Mouse (Mus musculus) limb, embryonic 15.5 days (tissue): ENCODE measurements around the gene Lypd6. TPM values are rescaled to one million over a fixed set of nuclear protein-coding genes. Genes with fewer than 3 reads are reported as not detected.

Experiments used
- ATAC-seq: fragments of 200-750 bp; cut with Nextera tagmentation; 2 replicates; pipeline ENCODE4 v1.8.0; 2017; ENCODE audit warnings: low read depth, moderate TSS enrichment; ENCODE audit not compliant: insufficient number of reproducible peaks, low FRiP score, low TSS enrichment
- H3K27ac ChIP-seq: fragments of 300-500 bp; sonication (generic); 2 replicates; pipeline ENCODE4 v1.5.1; 2015; ENCODE audit warnings: moderate library complexity, mild to moderate bottlenecking, inconsistent platforms
- H3K27me3 ChIP-seq: fragments of 300-500 bp; sonication (generic); 2 replicates; pipeline ENCODE4 v1.6.1; 2015; ENCODE audit warnings: inconsistent platforms
- H3K36me3 ChIP-seq: fragments of 300-500 bp; sonication (generic); 2 replicates; pipeline ENCODE4 v1.6.1; 2015; ENCODE audit warnings: inconsistent platforms
- H3K4me1 ChIP-seq: fragments of 300-500 bp; sonication (generic); 2 replicates; pipeline ENCODE4 v1.6.1; 2015; ENCODE audit warnings: inconsistent platforms
- H3K4me2 ChIP-seq: fragments of 300-500 bp; sonication (generic); 2 replicates; pipeline ENCODE4 v1.6.1; 2015; ENCODE audit warnings: mild to moderate bottlenecking, inconsistent platforms
- H3K4me3 ChIP-seq: fragments of 300-500 bp; sonication (generic); 2 replicates; pipeline ENCODE4 v1.5.1; 2015; ENCODE audit warnings: mild to moderate bottlenecking, inconsistent platforms
- H3K9ac ChIP-seq: fragments of 300-500 bp; sonication (generic); 2 replicates; pipeline ENCODE4 v1.6.1; 2015; ENCODE audit warnings: inconsistent platforms
- H3K9me3 ChIP-seq: fragments of 300-500 bp; sonication (generic); 2 replicates; pipeline ENCODE4 v1.6.1; 2016; ENCODE audit warnings: inconsistent platforms
- WGBS: fragments of 180-500 bp; shearing (Covaris S2); methylation state at CpG from one replicate; pipeline ENCODE4 v1.1.7; 2015; 5-methylcytosine and 5-hydroxymethylcytosine counted together
- polyA plus RNA-seq: library from polyadenylated mRNA; unstranded; fragments of >200 nt; fragmentation: Nextera tagmentation; extraction: Ambion mirVana; gene quantifications from 2 replicates; pipeline ENCODE4 v1.2.1, GENCODE M21; 2015

Lypd6 gene
- polyA plus RNA-seq = 12.6 and 13.2 TPM in 2 replicates

DNA sequence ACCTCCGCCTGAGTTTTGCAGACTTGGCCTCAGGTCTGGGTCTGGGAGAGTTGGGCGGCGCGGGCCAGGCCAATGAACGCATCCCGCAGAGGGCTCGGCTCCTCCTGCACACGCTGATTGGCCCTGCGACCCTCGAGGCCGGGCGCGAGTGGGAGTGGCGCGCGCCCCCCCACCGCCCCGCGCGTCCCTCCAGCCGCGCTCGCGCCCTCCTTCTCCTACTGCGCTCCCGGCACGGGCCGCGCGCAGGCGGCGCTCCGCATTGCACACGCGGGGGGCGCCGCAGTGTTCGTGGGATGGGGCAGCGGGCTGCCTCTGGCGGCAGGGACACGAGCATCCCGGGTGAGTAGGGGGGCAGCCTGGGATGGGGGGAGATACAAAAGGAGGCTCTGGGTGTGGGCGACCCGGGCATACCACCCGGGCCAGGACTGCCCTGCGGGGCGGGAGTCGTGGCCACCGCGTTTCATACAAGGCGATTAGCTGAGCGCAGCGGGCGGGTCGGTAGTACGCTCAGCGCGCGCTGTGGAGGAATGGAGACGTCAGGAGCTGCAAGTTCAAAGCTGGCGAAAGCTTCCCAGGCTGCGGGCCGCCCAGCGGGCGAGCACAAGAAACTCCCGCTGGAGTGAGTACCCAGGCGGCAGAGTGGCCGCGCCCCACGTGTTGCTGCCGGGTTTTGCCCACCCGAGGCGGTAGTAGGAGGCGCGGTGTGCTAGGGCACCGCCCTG lies at the start of gene Lypd6:
Gene Lypd6, plus strand, starts transcription at position 184 of the 722 bp plus-strand sequence.
- H3K9ac ChIP-seq = peak within 1 kb of the TSS; percentile 33
- no peaks in the 10 kb centered on the region for H3K27me3 ChIP-seq
- H3K4me2 ChIP-seq = peak within 1 kb of the TSS; percentile 92
- H3K36me3 ChIP-seq = no peaks in the 10 kb centered on the region
- H3K4me1 ChIP-seq = peaks cover 3% of the 10 kb centered on the region; the same call in 1 of the 2 replicates
- H3K4me3 ChIP-seq = peak within 1 kb of the TSS; percentile 70
- H3K27ac ChIP-seq = peak within 1 kb of the TSS; percentile 12; the same call in 1 of the 2 replicates
- peak; percentile 95 for ATAC-seq
- 0% methylated on average over 58 of the region's 76 CpGs for WGBS
- no peaks in the 10 kb centered on the region for H3K9me3 ChIP-seq

DNA sequence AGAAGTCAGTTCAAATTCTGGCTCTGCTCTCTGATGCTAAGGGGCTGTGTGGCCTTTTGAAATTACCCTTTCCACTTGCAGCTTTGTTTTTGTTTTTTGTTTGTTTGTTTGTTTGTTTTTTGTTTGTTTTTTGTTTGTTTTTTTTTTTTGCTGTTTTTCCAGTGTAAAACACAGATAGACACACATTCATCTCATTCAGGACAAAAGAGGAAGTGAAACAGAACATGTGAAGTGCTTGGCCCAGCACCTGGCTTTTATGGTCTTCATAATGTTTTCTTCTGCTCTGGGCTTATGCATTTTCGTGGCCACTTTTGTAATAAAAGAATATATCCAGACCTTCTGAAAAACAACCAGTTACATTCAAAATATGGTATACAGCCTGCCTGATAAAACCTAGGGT lies 46.8 kb upstream of the Lypd6 start:
- H3K36me3 ChIP-seq = no peaks in the 10 kb centered on the region
- 51% methylated on average over 1 of the region's 1 CpGs for WGBS

DNA sequence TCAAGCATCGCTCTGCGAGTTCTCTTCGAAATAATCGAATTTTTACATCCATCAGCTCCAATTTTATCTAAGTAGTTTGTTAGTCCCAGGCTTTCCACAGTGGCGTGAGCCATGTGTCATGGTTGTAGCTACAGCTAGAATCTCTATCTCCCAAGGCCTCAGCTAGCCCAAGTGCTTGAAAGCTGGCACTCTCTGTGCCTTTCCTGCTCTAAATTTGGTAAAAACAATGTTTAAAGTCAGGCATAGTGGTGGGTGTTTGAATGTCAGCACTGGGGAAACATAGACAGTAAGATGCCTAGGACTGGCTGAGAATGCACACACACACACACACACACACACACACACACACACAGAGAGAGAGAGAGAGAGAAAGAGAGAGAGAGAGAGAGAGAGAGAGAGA lies 40.7 kb upstream of the Lypd6 start:
- no peak for ATAC-seq
- no peaks in the 10 kb centered on the region for H3K27me3 ChIP-seq
- no peak overlapping the region for H3K9ac ChIP-seq
- H3K4me1 ChIP-seq = no peaks in the 10 kb centered on the region
- H3K4me3 ChIP-seq = no peak overlapping the region
- 88% methylated on average over 5 of the region's 5 CpGs for WGBS
- no peak overlapping the region for H3K4me2 ChIP-seq
- H3K27ac ChIP-seq = no peak overlapping the region
- H3K9me3 ChIP-seq = no peaks in the 10 kb centered on the region
- H3K36me3 ChIP-seq = no peaks in the 10 kb centered on the region

More for the DNA sequence above, 46.8 kb upstream of the Lypd6 start:
- H3K9me3 ChIP-seq = no peaks in the 10 kb centered on the region
- no peak overlapping the region for H3K9ac ChIP-seq
- no peaks in the 10 kb centered on the region for H3K4me1 ChIP-seq
- no peak overlapping the region for H3K4me2 ChIP-seq
- H3K27ac ChIP-seq = no peak overlapping the region
- H3K4me3 ChIP-seq = no peak overlapping the region
- no peak for ATAC-seq
- no peaks in the 10 kb centered on the region for H3K27me3 ChIP-seq

DNA sequence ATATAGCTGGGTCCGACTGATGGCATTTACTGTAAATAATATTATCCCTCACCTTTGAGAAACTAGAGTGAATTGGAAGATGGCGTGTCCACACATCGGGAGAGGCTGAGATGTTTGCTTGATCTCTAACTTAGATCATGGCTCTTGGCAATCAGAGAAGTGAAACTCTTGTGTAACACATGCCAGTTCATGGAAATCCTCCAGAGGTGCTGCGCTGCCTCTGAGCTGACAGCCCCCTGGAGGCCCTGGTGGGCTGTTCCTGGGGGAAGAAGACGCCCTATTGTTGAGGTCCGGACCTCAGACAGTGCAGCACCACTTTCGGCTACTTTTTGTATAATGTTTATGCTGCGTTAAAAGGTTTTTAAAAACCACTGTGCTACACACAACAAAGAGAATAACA lies 37.3 kb upstream of the Lypd6 start:
- Histone ChIP-seq H3K9ac (no peak overlapping the region), H3K9me3 (no peaks in the 10 kb centered on the region; the same call in 1 of the 2 replicates), H3K27ac (no peak overlapping the region), H3K4me1 (no peaks in the 10 kb centered on the region), H3K4me3 (no peak overlapping the region), H3K27me3 (no peaks in the 10 kb centered on the region), H3K36me3 (no peaks in the 10 kb centered on the region), H3K4me2 (no peak overlapping the region)
- ATAC-seq = no peak
- WGBS = 72% methylated on average over 8 of the region's 8 CpGs

DNA sequence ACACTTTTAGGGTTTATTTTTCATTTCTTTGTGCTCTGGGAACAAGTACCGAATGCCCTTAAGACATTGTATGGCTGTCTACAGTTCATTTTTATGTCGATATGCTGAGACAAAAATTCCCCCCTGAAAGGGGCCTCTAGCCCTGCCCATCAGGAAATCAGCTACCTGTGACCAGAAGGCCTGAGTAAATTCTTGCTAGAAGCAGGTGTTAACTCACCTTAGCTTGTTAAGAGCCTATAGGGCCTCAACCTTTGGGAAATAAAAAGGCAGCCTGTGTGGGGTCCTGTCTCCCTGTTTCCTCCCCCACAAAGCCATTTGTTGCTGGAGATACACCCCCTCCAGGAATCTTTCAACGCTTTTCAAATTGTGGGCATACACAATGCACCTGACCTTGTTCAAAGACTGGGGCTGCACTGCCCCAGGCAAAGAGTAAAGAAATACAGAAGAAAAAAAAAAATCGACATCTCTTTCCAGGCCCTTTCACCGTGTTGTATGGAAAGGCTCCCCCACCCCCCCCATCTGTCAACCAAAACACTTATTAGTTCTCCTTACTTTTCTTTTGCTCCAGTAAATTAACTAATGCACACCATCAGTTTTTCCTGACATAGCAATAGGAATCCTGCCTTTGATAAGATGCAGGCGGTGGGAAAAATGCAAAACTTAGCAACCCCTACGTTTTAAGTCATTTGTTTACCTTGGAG lies 21.9 kb upstream of the Lypd6 start:
- WGBS = 35% methylated on average over 7 of the region's 7 CpGs

DNA sequence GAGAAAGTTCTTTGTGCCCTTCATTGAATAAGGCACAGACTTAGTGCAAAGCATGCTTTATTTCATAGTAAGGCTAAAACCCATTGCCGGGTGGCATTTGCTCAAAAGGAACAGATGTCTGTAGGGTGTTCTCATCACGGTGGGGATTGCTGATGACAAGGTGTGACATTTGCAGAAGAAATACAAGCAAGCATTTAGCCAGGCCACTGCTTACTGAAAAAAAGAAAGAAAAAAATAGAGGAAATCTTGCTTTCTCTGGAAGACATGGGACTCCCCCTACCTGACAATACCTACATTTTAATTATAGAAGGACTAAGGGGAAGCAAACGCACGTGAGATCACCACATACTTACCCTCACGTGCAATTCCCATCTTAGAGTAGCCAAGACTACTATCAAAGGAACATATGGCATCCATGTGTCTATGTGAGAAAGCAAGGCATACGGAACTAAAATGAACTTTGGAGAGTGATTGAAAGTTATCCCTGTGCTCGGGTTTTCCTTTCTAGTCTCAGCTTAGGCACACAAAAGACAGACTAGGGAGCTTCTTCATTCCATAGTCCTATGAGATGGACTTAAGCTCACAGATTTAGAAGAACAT lies 21.3 kb upstream of the Lypd6 start:
- Histone ChIP-seq H3K27me3 (no peaks in the 10 kb centered on the region), H3K9me3 (no peaks in the 10 kb centered on the region), H3K27ac (no peak overlapping the region), H3K9ac (no peak overlapping the region), H3K4me1 (no peaks in the 10 kb centered on the region), H3K4me2 (no peak overlapping the region), H3K4me3 (no peak overlapping the region), H3K36me3 (no peaks in the 10 kb centered on the region)
- ATAC-seq = no peak
- 44% methylated on average over 7 of the region's 7 CpGs for WGBS

More for the DNA sequence above, 21.9 kb upstream of the Lypd6 start:
- H3K4me2 ChIP-seq = no peak overlapping the region
- no peak overlapping the region for H3K9ac ChIP-seq
- no peaks in the 10 kb centered on the region for H3K36me3 ChIP-seq
- H3K4me1 ChIP-seq = no peaks in the 10 kb centered on the region
- no peaks in the 10 kb centered on the region for H3K27me3 ChIP-seq
- H3K4me3 ChIP-seq = no peak overlapping the region
- no peaks in the 10 kb centered on the region for H3K9me3 ChIP-seq
- no peak for ATAC-seq
- H3K27ac ChIP-seq = no peak overlapping the region

DNA sequence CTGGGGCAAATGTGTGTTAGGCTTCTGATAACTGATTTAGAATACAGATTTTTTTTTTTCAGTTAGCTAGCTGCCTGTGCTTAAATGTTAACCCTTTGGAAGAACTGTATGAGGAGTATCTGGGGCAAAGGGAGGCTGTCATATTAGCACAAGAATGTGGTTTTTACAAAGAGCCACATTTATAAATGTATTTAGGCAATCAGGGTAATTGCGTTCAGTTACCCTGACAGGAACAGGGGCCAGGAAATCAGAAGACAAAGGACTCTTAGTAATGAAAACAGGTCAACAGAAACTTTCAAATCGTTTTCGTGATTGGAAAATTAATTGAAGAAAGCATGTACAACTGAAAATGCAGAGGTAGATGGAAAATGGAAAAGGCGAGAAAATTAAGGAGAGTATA lies 20.4 kb upstream of the Lypd6 start:
- WGBS = 79% methylated on average over 4 of the region's 4 CpGs
- H3K27me3 ChIP-seq = no peaks in the 10 kb centered on the region
- no peak overlapping the region for H3K4me2 ChIP-seq
- H3K9me3 ChIP-seq = no peaks in the 10 kb centered on the region
- no peak overlapping the region for H3K9ac ChIP-seq
- no peak overlapping the region for H3K4me3 ChIP-seq
- no peak for ATAC-seq
- no peaks in the 10 kb centered on the region for H3K4me1 ChIP-seq
- no peaks in the 10 kb centered on the region for H3K36me3 ChIP-seq
- H3K27ac ChIP-seq = no peak overlapping the region

DNA sequence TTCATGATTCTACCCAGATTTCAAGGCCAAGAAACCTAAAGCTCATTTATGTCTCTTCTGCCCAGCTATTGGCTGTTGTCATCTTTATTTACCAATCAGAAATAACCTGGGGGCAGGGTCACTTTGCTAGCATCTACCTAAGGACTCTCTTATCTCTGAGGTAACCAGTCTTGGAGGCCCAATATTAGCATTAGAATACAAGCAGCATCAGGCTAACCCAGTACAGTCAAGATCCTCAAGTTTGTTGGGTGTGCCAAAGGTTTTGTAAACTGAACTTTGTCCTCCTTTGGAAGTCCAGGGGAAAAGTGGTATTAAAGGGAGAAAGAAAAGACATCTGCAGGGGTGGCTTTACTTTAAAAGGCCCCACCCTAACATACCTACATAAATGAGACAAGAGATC lies 17.8 kb upstream of the Lypd6 start:
- Histone ChIP-seq H3K36me3 (no peaks in the 10 kb centered on the region), H3K9me3 (no peaks in the 10 kb centered on the region), H3K4me1 (no peaks in the 10 kb centered on the region), H3K27me3 (no peaks in the 10 kb centered on the region), H3K4me3 (no peak overlapping the region), H3K9ac (no peak overlapping the region), H3K4me2 (no peak overlapping the region), H3K27ac (no peak overlapping the region)
- no peak for ATAC-seq

DNA sequence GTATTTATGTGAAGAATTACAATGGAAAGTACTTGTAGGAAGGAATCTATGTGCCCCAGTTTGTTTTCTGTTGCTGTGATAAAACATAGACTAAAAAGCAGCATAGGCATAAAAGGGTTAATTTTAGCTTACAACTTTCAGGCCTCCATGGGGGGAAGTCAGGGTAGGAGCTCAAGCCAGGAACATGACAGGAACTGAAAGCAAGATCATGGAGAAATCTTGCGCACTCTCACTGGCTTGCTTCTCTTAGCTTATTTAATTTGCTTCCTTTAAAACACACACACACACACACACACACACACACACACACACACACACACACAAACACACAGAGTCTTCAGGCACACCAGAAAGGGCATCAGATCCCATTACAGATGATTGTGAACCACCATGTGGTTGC lies 12.3 kb upstream of the Lypd6 start:
- Histone ChIP-seq H3K27ac (no peak overlapping the region), H3K4me2 (no peak overlapping the region), H3K36me3 (no peaks in the 10 kb centered on the region), H3K27me3 (no peaks in the 10 kb centered on the region), H3K4me3 (no peak overlapping the region), H3K9ac (no peak overlapping the region), H3K4me1 (no peaks in the 10 kb centered on the region), H3K9me3 (no peaks in the 10 kb centered on the region)
- WGBS = 84% methylated on average over 1 of the region's 1 CpGs
- no peak for ATAC-seq

DNA sequence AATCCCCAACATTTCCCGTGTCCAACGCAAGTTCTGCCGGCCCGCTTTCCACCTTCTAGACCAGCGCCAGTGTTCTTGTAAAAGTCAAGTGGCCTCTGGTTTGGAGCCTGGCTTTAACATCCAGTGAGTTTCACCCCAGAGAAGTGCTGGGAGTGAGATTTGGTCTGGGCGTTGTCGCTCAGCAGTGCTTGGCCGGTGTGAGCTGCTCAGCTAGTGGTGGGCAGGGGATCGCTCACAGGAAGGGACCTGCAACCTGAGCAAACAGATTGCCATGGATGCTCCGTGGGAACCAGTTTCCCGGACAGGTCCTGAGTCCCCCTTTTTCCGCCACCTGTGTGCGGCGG lies 355 bp upstream of the Lypd6 start:
- peak; percentile 69 for ATAC-seq
- no peak overlapping the region for H3K27ac ChIP-seq

DNA sequence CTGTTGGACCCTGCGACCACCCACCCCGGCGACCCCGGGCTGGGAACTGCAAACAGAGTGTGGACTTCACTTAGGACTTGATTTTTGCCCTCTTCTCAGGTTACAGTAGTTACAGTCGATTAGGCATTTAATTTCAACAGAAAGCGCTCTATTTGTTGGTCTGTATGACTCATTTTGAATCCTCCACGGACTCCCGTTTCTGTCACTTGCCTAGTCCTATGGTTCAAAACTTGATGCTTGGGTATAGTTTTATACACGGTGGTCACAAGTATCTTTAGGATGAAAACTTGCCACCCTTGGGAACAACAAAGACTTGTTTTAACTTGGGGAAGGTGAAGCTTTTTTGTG lies 713 bp downstream of the Lypd6 start:
- Histone ChIP-seq H3K9me3 (no peaks in the 10 kb centered on the region), H3K4me3 (peak overlapping the region; percentile 70), H3K27me3 (no peaks in the 10 kb centered on the region), H3K36me3 (no peaks in the 10 kb centered on the region), H3K4me1 (peaks cover 3% of the 10 kb centered on the region; the same call in 1 of the 2 replicates), H3K9ac (peak overlapping the region; percentile 33), H3K4me2 (peak overlapping the region; percentile 92), H3K27ac (no peak overlapping the region)
- peak; percentile 25; the same call in 1 of the 2 replicates for ATAC-seq
- WGBS = 0% methylated on average over 9 of the region's 9 CpGs

More for the DNA sequence above, 355 bp upstream of the Lypd6 start:
- H3K4me3 ChIP-seq = peak overlapping the region; percentile 70
- no peaks in the 10 kb centered on the region for H3K9me3 ChIP-seq
- H3K9ac ChIP-seq = no peak overlapping the region
- no peaks in the 10 kb centered on the region for H3K27me3 ChIP-seq
- no peaks in the 10 kb centered on the region for H3K36me3 ChIP-seq
- peak overlapping the region; percentile 92 for H3K4me2 ChIP-seq
- under 1% methylated on average over 14 of the region's 14 CpGs for WGBS
- H3K4me1 ChIP-seq = peaks cover 3% of the 10 kb centered on the region; the same call in 1 of the 2 replicates
